ENCODE assay signal across 8 mouse cellular contexts in the genomic region with DNA sequence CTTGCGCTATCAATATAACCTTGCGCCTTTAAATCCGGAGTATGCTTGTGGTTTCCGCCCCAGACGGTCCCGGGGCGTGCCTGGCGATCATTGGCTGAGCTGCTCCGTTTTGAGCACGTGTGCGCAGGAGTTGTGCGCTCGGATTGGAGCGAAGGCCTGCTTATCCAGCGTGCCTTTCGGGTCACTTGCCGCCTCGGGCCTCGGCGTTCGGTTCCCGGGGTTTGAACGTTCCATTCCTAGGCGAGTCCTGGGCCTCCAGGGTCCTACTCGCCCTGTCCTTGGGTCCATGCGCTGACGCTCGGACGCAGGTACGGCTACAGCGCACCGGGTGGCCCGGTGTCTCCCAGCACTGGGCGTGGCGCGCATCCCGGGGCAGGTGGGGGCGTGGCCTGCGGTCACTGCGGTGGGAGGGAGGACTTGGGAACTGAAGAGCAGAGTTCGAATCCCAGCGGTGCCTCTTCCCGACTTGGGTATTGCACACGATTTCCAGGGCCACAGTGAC. TPM values are rescaled to one million over a fixed set of nuclear protein-coding genes. Genes with fewer than 3 reads are reported as not detected.
DNase-seq lines count a peak whose midpoint lies in the region; ATAC-seq and TF ChIP-seq lines count a peak whose summit lies in the region.

A gene (plus strand): TSS at position 139 of the 502 bp plus-strand sequence.

- no peaks in the 10 kb centered on the region for H3K27me3 ChIP-seq in embryonic facial prominence, embryonic 14.5 days (replicated peaks; ENCODE audit: control insufficient read depth, insufficient read depth, low read length)
- no peaks in the 10 kb centered on the region for H3K27me3 ChIP-seq in heart, adult 2 months (ENCODE audit: control insufficient read depth, insufficient read depth, low read length)
- H3K27me3 ChIP-seq in limb, embryonic 13.5 days: no peaks in the 10 kb centered on the region
- H3K27me3 ChIP-seq in midbrain, embryonic 16.5 days (ENCODE audit: control insufficient read depth, insufficient read depth, low read depth, low read length): no peaks in the 10 kb centered on the region

- H3K4me3 ChIP-seq in embryonic facial prominence, embryonic 14.5 days (ENCODE audit: low read depth, low read length): peak within 1 kb of the TSS; percentile 70
- H3K4me3 ChIP-seq in heart, adult 2 months: peak within 1 kb of the TSS; percentile 73
- peak within 1 kb of the TSS; percentile 80 for H3K4me3 ChIP-seq in limb, embryonic 13.5 days
- peak within 1 kb of the TSS; percentile 87 for H3K4me3 ChIP-seq in midbrain, embryonic 16.5 days (ENCODE audit: low read depth, low read length)

- H3K4me1 ChIP-seq in embryonic facial prominence, embryonic 14.5 days (ENCODE audit: control insufficient read depth, insufficient read depth, low read length): peaks cover 19% of the 10 kb centered on the region
- H3K4me1 ChIP-seq in heart, adult 2 months (ENCODE audit: control insufficient read depth, insufficient read depth, low read length): peaks cover 16% of the 10 kb centered on the region
- peaks cover 25% of the 10 kb centered on the region for H3K4me1 ChIP-seq in limb, embryonic 13.5 days
- H3K4me1 ChIP-seq in midbrain, embryonic 16.5 days (ENCODE audit: control insufficient read depth, insufficient read depth, low read length): peaks cover 20% of the 10 kb centered on the region

- DNase-seq in 3T3-L1 (ENCODE audit: low read depth, low spot score): peak; percentile 96
- DNase-seq in adrenal gland, postnatal 4 days (ENCODE audit: low spot score in 2 of 2): peak; percentile 78 to 90
- peak; percentile 98 for DNase-seq in embryonic facial prominence, embryonic 14.5 days (ENCODE audit: low spot score)
- DNase-seq in heart, adult 2 months: peak; percentile 94 to 97
- DNase-seq in kidney, adult 8-10 months: peak; percentile 95 to 96
- DNase-seq in spleen, postnatal 10 days (ENCODE audit: low spot score in 2 of 2): peak; percentile 84 to 92

- peak within 1 kb of the TSS; percentile 87 for H3K9ac ChIP-seq in embryonic facial prominence, embryonic 14.5 days (ENCODE audit: low read depth, low read length)
- peak within 1 kb of the TSS; percentile 90 for H3K9ac ChIP-seq in heart, adult 2 months (ENCODE audit: low read depth, low read length)
- peak within 1 kb of the TSS; percentile 83 for H3K9ac ChIP-seq in limb, embryonic 13.5 days
- peak within 1 kb of the TSS; percentile 95 for H3K9ac ChIP-seq in midbrain, embryonic 16.5 days (ENCODE audit: low read depth, low read length)

- H3K9me3 ChIP-seq in embryonic facial prominence, embryonic 14.5 days (ENCODE audit: control insufficient read depth, low read length): no peaks in the 10 kb centered on the region
- H3K9me3 ChIP-seq in limb, embryonic 13.5 days: no peaks in the 10 kb centered on the region
- no peaks in the 10 kb centered on the region for H3K9me3 ChIP-seq in midbrain, embryonic 16.5 days (replicated peaks; ENCODE audit: control insufficient read depth, low read length, poor library complexity, severe bottlenecking)

- intact Hi-C loops in heart, adult 2 months (cut with DNase I): loop anchor here (1.0 kb wide), 1 partner anchor 29 kb away; a partner anchor contains a TSS

- peak; percentile 80 for TF ChIP-seq POLR2A in heart, adult 2 months (IDR thresholded peaks at IDR 0.05; ENCODE audit: insufficient read depth, low read depth, low read length)

- peaks cover 2% of the 10 kb centered on the region; the same call in 1 of the 2 replicates for H3K79me2 ChIP-seq in heart, adult 2 months (replicated peaks; ENCODE audit: control insufficient read depth, insufficient read depth, low read length)

- peaks cover 42% of the 10 kb centered on the region for H3K36me3 ChIP-seq in embryonic facial prominence, embryonic 14.5 days (ENCODE audit: control insufficient read depth, insufficient read depth, low read length)
- H3K36me3 ChIP-seq in heart, adult 2 months (ENCODE audit: control insufficient read depth, insufficient read depth, low read length): no peaks in the 10 kb centered on the region; the same call in 1 of the 2 replicates
- peaks cover 49% of the 10 kb centered on the region for H3K36me3 ChIP-seq in limb, embryonic 13.5 days
- H3K36me3 ChIP-seq in midbrain, embryonic 16.5 days (ENCODE audit: control insufficient read depth, insufficient read depth, low read length): peaks cover 12% of the 10 kb centered on the region

- peak within 1 kb of the TSS; percentile 82 for H3K4me2 ChIP-seq in embryonic facial prominence, embryonic 14.5 days (ENCODE audit: low read depth, low read length)
- peak within 1 kb of the TSS; percentile 80 for H3K4me2 ChIP-seq in limb, embryonic 13.5 days (replicated peaks)
- peak within 1 kb of the TSS; percentile 84 for H3K4me2 ChIP-seq in midbrain, embryonic 16.5 days (ENCODE audit: low read length)

- peak; percentile 95 for ATAC-seq in embryonic facial prominence, embryonic 14.5 days (ENCODE audit: low read depth)
- ATAC-seq in limb, embryonic 13.5 days (ENCODE audit: low FRiP score, low read depth): peak; percentile 93
- ATAC-seq in midbrain, embryonic 16.5 days: peak; percentile 95

- TF ChIP-seq CTCF in heart, adult 2 months (IDR thresholded peaks at IDR 0.05): no peak

- TF ChIP-seq EP300 in heart, adult 2 months (IDR thresholded peaks at IDR 0.05; ENCODE audit: insufficient read depth, low read depth, low read length): 0 out of 2 replicates have a peak, but pooled peaks have one; percentile 13

- H3K27ac ChIP-seq in embryonic facial prominence, embryonic 14.5 days (replicated peaks; ENCODE audit: low read depth, low read length): peak within 1 kb of the TSS; percentile 85
- H3K27ac ChIP-seq in heart, adult 2 months: peak within 1 kb of the TSS; percentile 91
- H3K27ac ChIP-seq in limb, embryonic 13.5 days: peak within 1 kb of the TSS; percentile 89
- H3K27ac ChIP-seq in midbrain, embryonic 16.5 days (ENCODE audit: low read length): peak within 1 kb of the TSS; percentile 91

- WGBS in embryonic facial prominence, embryonic 14.5 days: under 1% methylated on average over 44 of the region's 44 CpGs
- WGBS in heart, adult 2 months: under 1% methylated on average over 44 of the region's 44 CpGs
- under 1% methylated on average over 44 of the region's 44 CpGs for WGBS in limb, embryonic 13.5 days
- under 1% methylated on average over 44 of the region's 44 CpGs for WGBS in midbrain, embryonic 16.5 days

RNA-seq across cellular contexts. Expression of the gene that starts here (rescaled TPM):
- 10 to 100 TPM; 26.6 to 28.0 TPM for total RNA-seq in adrenal gland, postnatal 4 days (2021)
- 17.3 and 18.8 TPM in 2 replicates for polyA plus RNA-seq in embryonic facial prominence, embryonic 14.5 days (2014; fragmentation: Nextera tagmentation; extraction: Ambion mirVana)
- total RNA-seq in heart, adult 2 months (2021): 10 to 100 TPM; 31.1 to 36.2 TPM
- polyA plus RNA-seq in heart, adult 2 months (2012; rRNA removed): 34.8 and 42.2 TPM in 2 replicates
- 17.9 and 19.7 TPM in 2 replicates for polyA plus RNA-seq in limb, embryonic 13.5 days (2015; fragmentation: Nextera tagmentation; extraction: Ambion mirVana)
- polyA plus RNA-seq in midbrain, embryonic 16.5 days (2015; fragmentation: Nextera tagmentation; extraction: Ambion mirVana): 23.6 and 24.6 TPM in 2 replicates

Comparison
In these comparisons a context has a peak if more than half of its experiments do, and no peak if none do; other contexts are left out.
1. Peak in every context shown above with its lines: DNase-seq, ATAC-seq, H3K4me3 ChIP-seq and H3K27ac ChIP-seq.